Comparison of ENCODE assay signal across 8 mouse cellular contexts in the genomic region with DNA sequence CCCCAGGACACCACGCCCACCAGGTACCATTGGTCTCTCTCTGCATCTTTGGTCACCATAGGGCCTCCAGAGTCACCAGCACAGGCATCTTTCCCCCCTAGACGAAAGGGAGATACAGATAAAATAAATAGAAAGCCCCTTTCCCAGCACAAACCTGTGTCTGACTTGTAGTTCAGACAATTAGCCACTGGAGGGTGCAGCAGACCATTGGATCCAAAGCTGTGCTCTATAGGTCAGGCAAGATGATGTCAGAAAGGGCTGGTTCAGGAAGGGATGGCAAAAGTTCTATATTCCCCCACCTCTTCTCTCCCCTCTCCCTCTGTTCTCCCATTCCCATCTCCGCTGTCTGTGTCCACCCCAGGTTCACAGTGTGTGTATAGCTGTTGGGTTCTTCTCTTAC. TPM values are rescaled to one million over a fixed set of nuclear protein-coding genes. Genes with fewer than 3 reads are reported as not detected.
A peak's percentile ranks its signal among the peaks of the same experiment; 100 is the strongest.
DNase-seq lines count a peak whose midpoint lies in the region; ATAC-seq lines count a peak whose summit lies in the region.

No protein-coding gene starts in this region.

- no peak overlapping the region for H3K9ac ChIP-seq in kidney, embryonic 16.5 days (replicated peaks; ENCODE audit: low read length)
- no peak overlapping the region for H3K9ac ChIP-seq in liver, embryonic 11.5 days (ENCODE audit: low read depth, low read length)
- no peak overlapping the region for H3K9ac ChIP-seq in neural tube, embryonic 15.5 days (replicated peaks)

- H3K9me3 ChIP-seq in kidney, embryonic 16.5 days (ENCODE audit: low read length), result no peaks in the 10 kb centered on the region
- H3K9me3 ChIP-seq in liver, embryonic 11.5 days (ENCODE audit: control insufficient read depth, low read length), result no peaks in the 10 kb centered on the region
- H3K9me3 ChIP-seq in neural tube, embryonic 15.5 days (replicated peaks), result no peaks in the 10 kb centered on the region

- no peaks in the 10 kb centered on the region for H3K36me3 ChIP-seq in kidney, embryonic 16.5 days (ENCODE audit: insufficient read depth, low read length)
- no peaks in the 10 kb centered on the region for H3K36me3 ChIP-seq in liver, embryonic 11.5 days (ENCODE audit: control insufficient read depth, insufficient read depth, low read length)
- no peaks in the 10 kb centered on the region for H3K36me3 ChIP-seq in neural tube, embryonic 15.5 days

- peak; percentile 57 for ATAC-seq in kidney, embryonic 16.5 days (ENCODE audit: low FRiP score, low TSS enrichment)
- ATAC-seq in liver, embryonic 11.5 days (replicated peaks; ENCODE audit: low FRiP score), result 0 out of 2 replicates have a peak, but pooled peaks have one; percentile 18
- peak; percentile 81; the same call in 1 of the 2 replicates for ATAC-seq in neural tube, embryonic 15.5 days (ENCODE audit: low FRiP score)
- ATAC-seq in activated CD4-positive, CD25-positive, alpha-beta regulatory T cell, adult 4 months, result no peak

- no peak overlapping the region for H3K4me2 ChIP-seq in kidney, embryonic 16.5 days (replicated peaks; ENCODE audit: low read depth, low read length)
- H3K4me2 ChIP-seq in liver, embryonic 11.5 days, result no peak overlapping the region
- no peak overlapping the region for H3K4me2 ChIP-seq in neural tube, embryonic 15.5 days

- 22% methylated on average over 3 of the region's 3 CpGs for WGBS in kidney, embryonic 16.5 days
- 14% methylated on average over 3 of the region's 3 CpGs for WGBS in liver, embryonic 11.5 days
- WGBS in neural tube, embryonic 15.5 days, result 16% methylated on average over 3 of the region's 3 CpGs

- peak; percentile 38 for DNase-seq in urinary bladder, postnatal 14 days (ENCODE audit: low spot score)
- no peak for DNase-seq in urinary bladder, postnatal 10 days (ENCODE audit: low spot score)
- DNase-seq in cerebellum, postnatal 10 days, result peak; percentile 80 to 86
- DNase-seq in frontal cortex, postnatal 36 days (ENCODE audit: low spot score in 2 of 2), result peak; percentile 61 to 69
- DNase-seq in liver, embryonic 11.5 days (ENCODE audit: low spot score), result peak; percentile 48

- H3K4me1 ChIP-seq in kidney, embryonic 16.5 days (ENCODE audit: insufficient read depth, low read length), result no peaks in the 10 kb centered on the region
- H3K4me1 ChIP-seq in liver, embryonic 11.5 days (replicated peaks; ENCODE audit: control insufficient read depth, insufficient read depth, low read length), result peaks cover 4% of the 10 kb centered on the region
- H3K4me1 ChIP-seq in neural tube, embryonic 15.5 days, result no peaks in the 10 kb centered on the region

- H3K4me3 ChIP-seq in kidney, embryonic 16.5 days (ENCODE audit: low read length), result no peak overlapping the region
- H3K4me3 ChIP-seq in liver, embryonic 11.5 days (ENCODE audit: low read depth, low read length), result no peak overlapping the region
- no peak overlapping the region for H3K4me3 ChIP-seq in neural tube, embryonic 15.5 days (replicated peaks)

- no peak overlapping the region for H3K27ac ChIP-seq in kidney, embryonic 16.5 days (ENCODE audit: low read length)
- no peak overlapping the region for H3K27ac ChIP-seq in liver, embryonic 11.5 days (ENCODE audit: low read depth, low read length)
- no peak overlapping the region for H3K27ac ChIP-seq in neural tube, embryonic 15.5 days (replicated peaks)

- no peaks in the 10 kb centered on the region for H3K27me3 ChIP-seq in kidney, embryonic 16.5 days (ENCODE audit: insufficient read depth, low read length)
- no peaks in the 10 kb centered on the region for H3K27me3 ChIP-seq in liver, embryonic 11.5 days (replicated peaks; ENCODE audit: control insufficient read depth, insufficient read depth, low read length)
- no peaks in the 10 kb centered on the region for H3K27me3 ChIP-seq in neural tube, embryonic 15.5 days (replicated peaks)

RNA-seq across cellular contexts. Expression of a gene that starts 23.5 kb away (rescaled TPM):
- 0.05 TPM in 1 of 2 replicates, not detected in the other for polyA plus RNA-seq in kidney, embryonic 16.5 days (2015; fragmentation: Nextera tagmentation; extraction: Ambion mirVana)
- not detected in 2 replicates for polyA plus RNA-seq in liver, embryonic 11.5 days (2014; fragmentation: Nextera tagmentation; extraction: Ambion mirVana)
- 0.08 TPM in 1 of 2 replicates, not detected in the other for polyA plus RNA-seq in neural tube, embryonic 15.5 days (2015; fragmentation: Nextera tagmentation; extraction: Ambion mirVana)
- polyA plus RNA-seq in activated CD4-positive, CD25-positive, alpha-beta regulatory T cell, adult 4 months (2017; shearing (Covaris generic)), result not detected
